8 mouse cellular contexts compared by ENCODE assay signal in the genomic region with DNA sequence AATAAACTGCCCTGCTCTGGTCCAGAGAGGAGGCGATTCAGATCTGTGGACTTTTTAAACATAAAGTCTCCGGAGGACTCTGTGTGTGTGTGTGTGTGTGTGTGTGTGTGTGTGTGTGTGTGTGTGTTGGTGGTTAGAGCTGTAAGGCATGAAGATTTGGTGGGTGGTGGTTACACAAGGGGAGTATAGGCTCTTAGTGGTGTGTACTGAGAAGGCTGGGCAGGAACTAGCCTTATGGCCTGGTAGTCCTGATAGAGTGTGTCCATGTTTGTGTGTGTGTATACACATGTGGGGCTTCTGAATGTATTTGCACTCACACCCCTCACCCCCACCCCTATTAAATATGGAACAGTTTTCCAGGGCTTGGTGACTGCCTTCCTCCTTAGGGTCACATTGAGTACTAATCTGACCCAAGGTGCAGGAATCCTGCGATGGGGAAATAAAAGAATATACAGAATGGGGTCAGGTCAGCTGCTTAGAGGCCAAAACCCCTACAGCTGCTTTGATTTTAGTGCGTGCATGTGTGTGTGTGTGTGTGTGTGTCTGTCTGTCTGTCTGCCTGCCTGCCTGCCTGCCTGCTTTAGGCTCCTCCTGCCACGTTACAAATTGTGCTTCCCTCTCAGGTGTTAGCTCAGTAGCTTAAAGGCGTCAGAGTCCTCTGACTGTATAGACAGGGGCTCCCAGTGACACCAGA.
DNase-seq lines count a peak whose midpoint lies in the region; ATAC-seq lines count a peak whose summit lies in the region.

No protein-coding gene starts in this region.

- no peaks in the 10 kb centered on the region for H3K36me3 ChIP-seq in embryonic facial prominence, embryonic 10.5 days (replicated peaks)
- H3K36me3 ChIP-seq in intestine, embryonic 14.5 days (ENCODE audit: control insufficient read depth, insufficient read depth, low read length), result no peaks in the 10 kb centered on the region
- H3K36me3 ChIP-seq in midbrain, embryonic 11.5 days (ENCODE audit: control insufficient read depth, insufficient read depth, low read length), result no peaks in the 10 kb centered on the region

- DNase-seq in adrenal gland, adult 2 months, result peak; percentile 52
- DNase-seq in adrenal gland, postnatal 25 days, result no peak
- DNase-seq in embryonic facial prominence, embryonic 10.5 days (ENCODE audit: low spot score), result no peak
- DNase-seq in intestine, embryonic 14.5 days (ENCODE audit: low spot score), result peak; percentile 58
- peak; percentile 91 for DNase-seq in midbrain, embryonic 11.5 days (ENCODE audit: low spot score, missing footprints)
- no peak for DNase-seq in ovary, postnatal 14 days (ENCODE audit: low spot score)
- no peak for DNase-seq in right cerebral cortex, postnatal 14 days

- H3K27ac ChIP-seq in embryonic facial prominence, embryonic 10.5 days (replicated peaks), result peak overlapping the region; percentile 81
- peak overlapping the region; percentile 61 for H3K27ac ChIP-seq in intestine, embryonic 14.5 days (ENCODE audit: low read depth)
- peak overlapping the region; percentile 42 for H3K27ac ChIP-seq in midbrain, embryonic 11.5 days (ENCODE audit: low read depth, low read length)

- peak overlapping the region; percentile 7; the same call in 1 of the 2 replicates for H3K9ac ChIP-seq in intestine, embryonic 14.5 days (ENCODE audit: low read length)
- peak overlapping the region; percentile 56 for H3K9ac ChIP-seq in midbrain, embryonic 11.5 days (ENCODE audit: low read length)

- peak overlapping the region; percentile 99 for H3K4me3 ChIP-seq in embryonic facial prominence, embryonic 10.5 days
- peak overlapping the region; percentile 85; the same call in 1 of the 2 replicates for H3K4me3 ChIP-seq in intestine, embryonic 14.5 days (ENCODE audit: low read depth, low read length)
- peak overlapping the region; percentile 97 for H3K4me3 ChIP-seq in midbrain, embryonic 11.5 days (ENCODE audit: low read depth, low read length)

- no peaks in the 10 kb centered on the region for H3K9me3 ChIP-seq in embryonic facial prominence, embryonic 10.5 days
- H3K9me3 ChIP-seq in intestine, embryonic 14.5 days (ENCODE audit: control insufficient read depth, low read length), result no peaks in the 10 kb centered on the region
- no peaks in the 10 kb centered on the region for H3K9me3 ChIP-seq in midbrain, embryonic 11.5 days (ENCODE audit: control insufficient read depth, low read length)

- H3K4me2 ChIP-seq in intestine, embryonic 14.5 days (ENCODE audit: low read length), result peak overlapping the region; percentile 53
- peak overlapping the region; percentile 52 for H3K4me2 ChIP-seq in midbrain, embryonic 11.5 days

- no peak for ATAC-seq in intestine, embryonic 14.5 days (replicated peaks; ENCODE audit: low FRiP score, low TSS enrichment, low read depth)
- ATAC-seq in midbrain, embryonic 11.5 days (ENCODE audit: low FRiP score), result no peak
- ATAC-seq in monocyte, adult 5-6 weeks (replicated peaks; ENCODE audit: insufficient number of reproducible peaks, low FRiP score, low TSS enrichment, poor library complexity, severe bottlenecking), result no peak

- peaks cover 80% of the 10 kb centered on the region for H3K4me1 ChIP-seq in embryonic facial prominence, embryonic 10.5 days
- peaks cover 69% of the 10 kb centered on the region for H3K4me1 ChIP-seq in intestine, embryonic 14.5 days (replicated peaks; ENCODE audit: control insufficient read depth, insufficient read depth, low read length)
- H3K4me1 ChIP-seq in midbrain, embryonic 11.5 days (ENCODE audit: control insufficient read depth, insufficient read depth, low read length), result peaks cover 71% of the 10 kb centered on the region

- WGBS in embryonic facial prominence, embryonic 10.5 days, result 23% methylated on average over 6 of the region's 6 CpGs
- WGBS in intestine, embryonic 14.5 days, result 24% methylated on average over 6 of the region's 6 CpGs
- WGBS in midbrain, embryonic 11.5 days, result 10% methylated on average over 6 of the region's 6 CpGs

- no peaks in the 10 kb centered on the region for H3K27me3 ChIP-seq in embryonic facial prominence, embryonic 10.5 days (replicated peaks; ENCODE audit: low read depth, poor library complexity, severe bottlenecking)
- no peaks in the 10 kb centered on the region for H3K27me3 ChIP-seq in intestine, embryonic 14.5 days (replicated peaks; ENCODE audit: control insufficient read depth, insufficient read depth, low read length)
- no peaks in the 10 kb centered on the region for H3K27me3 ChIP-seq in midbrain, embryonic 11.5 days (ENCODE audit: control insufficient read depth, insufficient read depth, low read length)

Comparison
In these comparisons a context has a peak if more than half of its experiments do, and no peak if none do; other contexts are left out.
1. DNase-seq: peak in adrenal gland, adult 2 months (single experiment), intestine, embryonic 14.5 days (single experiment) and midbrain, embryonic 11.5 days (single experiment); none in adrenal gland, postnatal 25 days (single experiment), embryonic facial prominence, embryonic 10.5 days (single experiment), ovary, postnatal 14 days (single experiment) and right cerebral cortex, postnatal 14 days (single experiment).
2. Peak in every context shown above with its lines, with median percentiles within 50 percentile points of each other: H3K27ac ChIP-seq and H3K4me3 ChIP-seq.